Mouse (Mus musculus) liver, embryonic 14.5 days (tissue): ENCODE measurements around the gene Nes. TPM values are rescaled to one million over a fixed set of nuclear protein-coding genes. Genes with fewer than 3 reads are reported as not detected.

Source experiments
- ATAC-seq: fragments of 200-750 bp; cut with Nextera tagmentation; 2 replicates; pipeline ENCODE4 v1.8.0; 2017; ENCODE audit warnings: moderate number of reproducible peaks, mild to moderate bottlenecking, moderate library complexity; ENCODE audit not compliant: insufficient read depth
- DNase-seq, 3 experiments: peaks; one replicate each; pipeline ENCODE4 v3.0.0-alpha.2; 2012 to 2013; ENCODE audit warnings: low read depth in 3 of 3, low spot score in 3 of 3
- H3K27ac ChIP-seq: fragments of 300-500 bp; sonication (generic); 2 replicates; pipeline ENCODE4 v1.5.1; 2014; ENCODE audit warnings: moderate library complexity, mild to moderate bottlenecking, control low read depth, inconsistent platforms
- H3K27me3 ChIP-seq: fragments of 300-500 bp; sonication (generic); 2 replicates; pipeline ENCODE4 v1.6.1; 2014; ENCODE audit warnings: mild to moderate bottlenecking, low read length, moderate library complexity; ENCODE audit not compliant: control insufficient read depth, insufficient read depth
- H3K36me3 ChIP-seq: fragments of 300-500 bp; sonication (generic); replicated peaks from 2 replicates; pipeline ENCODE4 v1.6.1; 2014; ENCODE audit warnings: low read depth; ENCODE audit not compliant: control insufficient read depth, insufficient read depth
- H3K4me1 ChIP-seq, 2 experiments: fragments of 200-500 bp in 1 of 2; fragments of 300-500 bp in 1 of 2; sonication (generic) in 1 of 2; replicated peaks; 2 replicates each; pipeline ENCODE4 v1.6.1; 2012 to 2014; ENCODE audit warnings: antibody characterized with exemption in 1 of 2, inconsistent platforms in 1 of 2, low read length in 1 of 2; ENCODE audit not compliant: control insufficient read depth in 2 of 2, insufficient read depth in 2 of 2
- H3K4me2 ChIP-seq: fragments of 300-500 bp; sonication (generic); 2 replicates; pipeline ENCODE4 v1.6.1; 2014; ENCODE audit warnings: low read depth, mild to moderate bottlenecking, control low read depth, moderate library complexity
- H3K4me3 ChIP-seq, 2 experiments: fragments of 200-500 bp in 1 of 2; fragments of 300-500 bp in 1 of 2; sonication (generic) in 1 of 2; 2 replicates each; pipeline ENCODE4 v1.5.1; 2012 to 2014; ENCODE audit warnings: low read depth in 2 of 2, low read length in 2 of 2, mild to moderate bottlenecking in 2 of 2, control low read depth in 1 of 2, inconsistent platforms in 1 of 2, moderate library complexity in 1 of 2; ENCODE audit not compliant: insufficient read depth in 1 of 2
- H3K9ac ChIP-seq: fragments of 300-500 bp; sonication (generic); replicated peaks from 2 replicates; pipeline ENCODE4 v1.6.1; 2014; ENCODE audit warnings: mild to moderate bottlenecking, control low read depth, moderate library complexity
- H3K9me3 ChIP-seq: fragments of 300-500 bp; sonication (generic); 2 replicates; pipeline ENCODE4 v1.6.1; 2016; ENCODE audit warnings: low read length, mixed read lengths; ENCODE audit not compliant: control insufficient read depth
- CTCF ChIP-seq: IDR thresholded peaks from 2 replicates; pipeline ENCODE4 v1.5.1; 2016; ENCODE audit warnings: antibody characterized with exemption, low read depth, control low read depth
- EP300 ChIP-seq: IDR thresholded peaks from 2 replicates; pipeline ENCODE4 v1.6.1; 2016; ENCODE audit warnings: antibody characterized with exemption, low read depth
- WGBS: fragments of 180-500 bp; shearing (Covaris S2); extraction: QIAGEN DNeasy Blood & Tissue Kit; methylation state at CpG from one replicate; pipeline ENCODE4 v1.1.7; 2014; ENCODE audit not compliant: insufficient replicate concordance; 5-methylcytosine and 5-hydroxymethylcytosine counted together
- polyA plus RNA-seq, 2 experiments: library from polyadenylated mRNA; depleted of rRNA in 1 of 2; stranded (reverse) in 1 of 2; unstranded in 1 of 2; fragments of >200 nt; fragmentation: Nextera tagmentation in 1 of 2; extraction: Ambion mirVana in 1 of 2; gene quantifications; 2 replicates each; pipeline versions ENCODE4 v1.2.1 to v1.2.3; 2012 to 2014

Gene Nes
- polyA plus RNA-seq, 2 experiments, result 0.83 to 1.1 TPM

GRCm38 (mm10) chr3:87930078-87930795, 40.6 kb upstream of the Nes start, which contains the start of the genes Isg20l2 and Rrnad1:
Isg20l2 (plus strand) TSS chr3:87930314.
Rrnad1 (minus strand) TSS chr3:87930717.
- Histone ChIP-seq H3K4me3 (peak within 1 kb of the TSS; percentile 93 to 96), H3K9me3 (no peaks in the 10 kb centered on the region), H3K4me2 (peak within 1 kb of the TSS; percentile 88), H3K27me3 (no peaks in the 10 kb centered on the region), H3K4me1 (peaks cover 6 to 13% of the 10 kb centered on the region in 2 experiments), H3K27ac (peak within 1 kb of the TSS; percentile 75), H3K9ac (peak within 1 kb of the TSS; percentile 81), H3K36me3 (peaks cover 21% of the 10 kb centered on the region)
- DNase-seq (peak; percentile 89 to 91 (median 90)), ATAC-seq (peak; percentile 95)
- TF ChIP-seq EP300, result no peak
- peak; percentile 95 for TF ChIP-seq CTCF
- WGBS, result under 1% methylated on average over 74 of the region's 78 CpGs

DNA sequence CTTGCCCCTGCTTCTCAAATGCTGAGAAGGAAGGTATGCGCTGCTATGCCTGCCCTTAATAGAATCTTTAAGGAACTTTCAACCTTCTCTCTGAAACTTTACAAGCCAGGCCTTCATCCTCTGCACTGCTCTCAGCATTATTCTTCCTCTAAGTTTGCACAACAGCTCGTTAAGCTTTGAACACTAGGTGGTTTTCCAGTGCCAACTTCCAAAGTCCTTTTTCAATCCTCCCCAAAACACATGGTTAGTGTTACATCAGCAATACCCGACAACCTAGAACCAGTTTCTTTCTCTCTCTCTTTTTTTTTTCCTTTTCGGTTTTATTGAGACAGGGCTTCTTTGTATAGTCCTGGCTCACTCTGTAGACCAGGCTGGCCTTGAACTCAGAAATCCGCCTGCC, 36.9 kb upstream of the Nes start:
- ATAC-seq, result no peak
- no peaks in the 10 kb centered on the region for H3K9me3 ChIP-seq
- TF ChIP-seq EP300, result no peak
- no peak for TF ChIP-seq CTCF
- no peak overlapping the region for H3K27ac ChIP-seq
- H3K4me1 ChIP-seq, result peaks cover 6 to 11% of the 10 kb centered on the region in 2 experiments
- DNase-seq, result no peak
- H3K36me3 ChIP-seq, result peaks cover 43% of the 10 kb centered on the region
- no peak overlapping the region for H3K4me3 ChIP-seq
- WGBS, result 69% methylated on average over 5 of the region's 5 CpGs
- no peaks in the 10 kb centered on the region for H3K27me3 ChIP-seq
- H3K9ac ChIP-seq, result no peak overlapping the region
- no peak overlapping the region for H3K4me2 ChIP-seq

DNA sequence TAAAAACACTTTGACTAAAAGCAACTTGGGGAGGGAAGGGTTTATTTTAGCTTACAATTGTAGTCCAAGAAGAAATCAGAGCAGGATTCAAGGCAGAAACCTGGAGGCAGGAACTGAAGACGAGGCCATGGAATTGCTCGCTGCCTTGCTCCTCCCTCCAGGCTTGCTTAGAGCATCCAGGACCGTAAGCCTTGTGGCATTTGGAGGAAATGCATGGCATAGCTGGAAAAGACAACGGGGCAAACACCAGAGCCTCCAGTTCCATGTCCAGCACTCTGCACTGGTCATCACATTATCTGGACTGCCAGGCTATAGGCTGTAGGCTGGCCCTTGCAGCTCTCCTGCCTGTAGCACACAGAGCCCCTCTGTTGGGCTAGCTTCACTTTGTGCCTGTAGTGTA, 36.4 kb upstream of the Nes start:
- 77% methylated on average over 4 of the region's 4 CpGs for WGBS
- no peak overlapping the region for H3K4me2 ChIP-seq
- H3K36me3 ChIP-seq, result peaks cover 48% of the 10 kb centered on the region
- H3K4me3 ChIP-seq, result no peak overlapping the region
- no peak overlapping the region for H3K9ac ChIP-seq
- no peak overlapping the region for H3K27ac ChIP-seq
- H3K4me1 ChIP-seq, result peaks cover 6 to 7% of the 10 kb centered on the region in 2 experiments; a peak in 3 of 4 replicates
- no peaks in the 10 kb centered on the region for H3K27me3 ChIP-seq
- no peaks in the 10 kb centered on the region for H3K9me3 ChIP-seq
- ATAC-seq (no peak), DNase-seq (no peak)
- peak; percentile 22; the same call in 1 of the 2 replicates for TF ChIP-seq CTCF
- no peak for TF ChIP-seq EP300

GRCm38 (mm10) chr3:87935201-87935600, 35.7 kb upstream of the Nes start:
- WGBS, result 68% methylated on average over 4 of the region's 4 CpGs
- no peak for ATAC-seq
- H3K9me3 ChIP-seq, result no peaks in the 10 kb centered on the region
- H3K4me1 ChIP-seq, result peaks cover 6 to 7% of the 10 kb centered on the region in 2 experiments; a peak in 3 of 4 replicates
- TF ChIP-seq CTCF (no peak), EP300 (no peak)
- H3K4me2 ChIP-seq, result no peak overlapping the region
- no peak overlapping the region for H3K27ac ChIP-seq
- no peak overlapping the region for H3K4me3 ChIP-seq
- DNase-seq, result no peak
- no peak overlapping the region for H3K9ac ChIP-seq
- no peaks in the 10 kb centered on the region for H3K27me3 ChIP-seq
- peaks cover 55% of the 10 kb centered on the region for H3K36me3 ChIP-seq

DNA sequence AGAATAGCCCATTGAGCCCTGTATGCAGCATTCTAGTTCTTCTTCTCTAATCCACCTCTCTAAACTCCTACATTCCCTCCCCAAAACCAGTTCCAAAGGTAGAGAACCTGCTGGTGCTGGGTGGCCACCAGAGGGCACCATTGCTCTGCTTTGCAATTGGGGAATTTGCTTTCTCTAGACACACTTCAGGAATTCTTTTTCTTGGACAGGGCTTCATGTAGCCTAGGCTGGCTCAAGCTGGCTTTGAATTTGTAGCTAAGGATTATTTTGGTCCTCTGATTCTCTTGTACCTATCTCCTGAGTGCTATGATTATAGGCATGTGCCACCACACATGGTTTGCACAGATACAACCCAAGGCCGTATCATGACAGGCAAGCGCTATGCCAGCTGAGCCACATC, 35.1 kb upstream of the Nes start:
- TF ChIP-seq EP300 (no peak), CTCF (peak; percentile 94)
- no peaks in the 10 kb centered on the region for H3K9me3 ChIP-seq
- DNase-seq (peak; percentile 36 to 48 (median 48)), ATAC-seq (peak; percentile 22; the same call in 1 of the 2 replicates)
- peaks cover 6 to 7% of the 10 kb centered on the region in 2 experiments; a peak in 3 of 4 replicates for H3K4me1 ChIP-seq
- no peak overlapping the region for H3K9ac ChIP-seq
- H3K27ac ChIP-seq, result no peak overlapping the region
- WGBS, result 89% methylated on average over 2 of the region's 2 CpGs
- H3K27me3 ChIP-seq, result no peaks in the 10 kb centered on the region
- H3K4me3 ChIP-seq, result no peak overlapping the region
- H3K4me2 ChIP-seq, result no peak overlapping the region
- H3K36me3 ChIP-seq, result peaks cover 59% of the 10 kb centered on the region
